In the genomic region with DNA sequence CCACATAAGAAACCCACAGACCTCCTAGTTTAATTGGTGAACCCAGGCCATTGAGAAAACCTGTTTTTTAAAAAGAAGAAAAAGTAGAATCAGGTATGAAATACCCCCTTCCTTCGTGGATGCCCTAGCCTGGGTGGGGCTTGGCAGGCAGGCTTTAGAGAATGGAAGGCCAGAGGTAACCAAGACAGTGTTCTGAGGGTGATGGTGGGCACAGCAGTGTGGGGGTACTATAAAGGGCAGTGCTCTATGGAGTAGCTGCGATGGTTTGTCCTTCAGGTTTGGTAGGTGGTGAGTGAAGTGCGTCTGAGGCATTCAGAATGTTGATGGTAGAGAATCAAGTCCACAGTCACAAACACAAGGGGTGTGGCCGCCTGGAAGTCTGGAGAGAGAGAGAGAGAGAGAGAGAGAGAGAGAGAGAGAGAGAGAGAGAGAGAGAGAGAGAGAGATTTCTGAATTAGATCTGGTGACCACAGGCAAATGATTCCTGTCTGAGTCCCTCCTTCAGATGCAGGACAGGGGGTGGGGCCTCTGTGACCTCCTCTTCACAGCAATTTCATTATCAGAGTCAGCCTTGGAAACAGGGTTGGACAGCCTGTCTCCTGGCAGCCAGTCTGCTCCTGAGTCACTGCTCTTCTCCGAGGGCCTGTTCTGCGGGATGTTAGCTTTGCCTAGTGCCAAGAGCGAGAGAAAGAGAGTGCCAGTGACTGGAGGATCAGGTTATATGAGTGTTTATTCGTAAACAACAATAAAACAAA, we compare ENCODE assay signal across 14 mouse cellular contexts. TPM values are rescaled to one million over a fixed set of nuclear protein-coding genes. Genes with fewer than 3 reads are reported as not detected.
DNase-seq lines count a peak whose midpoint lies in the region; ATAC-seq and TF ChIP-seq lines count a peak whose summit lies in the region.
"Had no signal": no experiment of that assay in that cellular context is flagged by ENCODE, and none has a peak within 500 bp of the region (broad histone marks: within the 10 kb centered on the region; RNA-seq: fewer than 3 reads in every experiment).

No protein-coding gene starts in this region.

- no peak overlapping the region for H3K4me2 ChIP-seq in midbrain, postnatal 0 days (ENCODE audit: low read depth, low read length, poor library complexity, severe bottlenecking)
- H3K4me2 ChIP-seq in midbrain, embryonic 13.5 days (replicated peaks): no peak overlapping the region
- no peak overlapping the region for H3K4me2 ChIP-seq in heart, embryonic 15.5 days
- no peak overlapping the region for H3K4me2 ChIP-seq in liver, embryonic 11.5 days
- H3K4me2 ChIP-seq: embryonic facial prominence, embryonic 13.5 days; midbrain, embryonic 12.5 days had no signal

- peak; percentile 14 for DNase-seq in midbrain, postnatal 0 days (ENCODE audit: low spot score)
- DNase-seq in adrenal gland, postnatal 36 days: peak; percentile 85 to 87
- peak; percentile 70 for DNase-seq in testis, postnatal 10 days (ENCODE audit: low spot score)
- no peak for DNase-seq in liver, embryonic 11.5 days (ENCODE audit: low spot score)
- DNase-seq in adipocyte (ENCODE audit: low spot score): no peak
- DNase-seq: cerebellum, adult 18-20 months; liver, postnatal 0 days had no signal

- H3K4me3 ChIP-seq in midbrain, postnatal 0 days (ENCODE audit: low read depth, low read length): no peak overlapping the region
- H3K4me3 ChIP-seq in midbrain, embryonic 13.5 days (replicated peaks): no peak overlapping the region
- no peak overlapping the region for H3K4me3 ChIP-seq in heart, embryonic 15.5 days
- no peak overlapping the region for H3K4me3 ChIP-seq in liver, embryonic 11.5 days (ENCODE audit: low read depth, low read length)
- H3K4me3 ChIP-seq: embryonic facial prominence, embryonic 13.5 days; midbrain, embryonic 12.5 days had no signal

- H3K9me3 ChIP-seq in midbrain, postnatal 0 days (ENCODE audit: low read length): no peaks in the 10 kb centered on the region
- no peaks in the 10 kb centered on the region for H3K9me3 ChIP-seq in midbrain, embryonic 13.5 days
- no peaks in the 10 kb centered on the region for H3K9me3 ChIP-seq in heart, embryonic 15.5 days (replicated peaks)
- H3K9me3 ChIP-seq in liver, embryonic 11.5 days (ENCODE audit: control insufficient read depth, low read length): no peaks in the 10 kb centered on the region
- H3K9me3 ChIP-seq: embryonic facial prominence, embryonic 13.5 days; midbrain, embryonic 12.5 days had no signal

- no peaks in the 10 kb centered on the region for H3K4me1 ChIP-seq in midbrain, postnatal 0 days (ENCODE audit: insufficient read depth, low read length)
- no peaks in the 10 kb centered on the region for H3K4me1 ChIP-seq in midbrain, embryonic 13.5 days (replicated peaks)
- H3K4me1 ChIP-seq in heart, embryonic 15.5 days (replicated peaks): no peaks in the 10 kb centered on the region
- no peaks in the 10 kb centered on the region for H3K4me1 ChIP-seq in liver, embryonic 11.5 days (replicated peaks; ENCODE audit: control insufficient read depth, insufficient read depth, low read length)
- H3K4me1 ChIP-seq: embryonic facial prominence, embryonic 13.5 days; midbrain, embryonic 12.5 days had no signal

- no peaks in the 10 kb centered on the region for H3K27me3 ChIP-seq in midbrain, postnatal 0 days (ENCODE audit: insufficient read depth, low read length)
- no peaks in the 10 kb centered on the region for H3K27me3 ChIP-seq in midbrain, embryonic 13.5 days
- H3K27me3 ChIP-seq in heart, embryonic 15.5 days: no peaks in the 10 kb centered on the region
- no peaks in the 10 kb centered on the region for H3K27me3 ChIP-seq in liver, embryonic 11.5 days (replicated peaks; ENCODE audit: control insufficient read depth, insufficient read depth, low read length)
- H3K27me3 ChIP-seq: embryonic facial prominence, embryonic 13.5 days; midbrain, embryonic 12.5 days had no signal

- no peak for ATAC-seq in midbrain, postnatal 0 days (ENCODE audit: low FRiP score)
- ATAC-seq in midbrain, embryonic 13.5 days: no peak
- peak; percentile 31; the same call in 1 of the 2 replicates for ATAC-seq in heart, embryonic 15.5 days (replicated peaks; ENCODE audit: insufficient number of reproducible peaks, insufficient read depth, low FRiP score, low read depth)
- no peak for ATAC-seq in liver, embryonic 11.5 days (replicated peaks; ENCODE audit: low FRiP score)
- ATAC-seq: hindbrain, embryonic 16.5 days; liver, postnatal 0 days had no signal

- no peak for TF ChIP-seq CTCF in midbrain, postnatal 0 days (IDR thresholded peaks at IDR 0.05)

- H3K36me3 ChIP-seq in midbrain, postnatal 0 days (ENCODE audit: insufficient read depth, low read length): no peaks in the 10 kb centered on the region
- H3K36me3 ChIP-seq in midbrain, embryonic 13.5 days: no peaks in the 10 kb centered on the region
- H3K36me3 ChIP-seq in heart, embryonic 15.5 days: no peaks in the 10 kb centered on the region
- H3K36me3 ChIP-seq in liver, embryonic 11.5 days (ENCODE audit: control insufficient read depth, insufficient read depth, low read length): no peaks in the 10 kb centered on the region
- H3K36me3 ChIP-seq: embryonic facial prominence, embryonic 13.5 days; midbrain, embryonic 12.5 days had no signal

- H3K9ac ChIP-seq in midbrain, postnatal 0 days (replicated peaks; ENCODE audit: low read length, poor library complexity, severe bottlenecking): no peak overlapping the region
- no peak overlapping the region for H3K9ac ChIP-seq in midbrain, embryonic 13.5 days (replicated peaks)
- H3K9ac ChIP-seq in heart, embryonic 15.5 days: no peak overlapping the region
- H3K9ac ChIP-seq in liver, embryonic 11.5 days (ENCODE audit: low read depth, low read length): no peak overlapping the region
- H3K9ac ChIP-seq: embryonic facial prominence, embryonic 13.5 days; liver, postnatal 0 days; midbrain, embryonic 12.5 days had no signal

- no peak overlapping the region for H3K27ac ChIP-seq in midbrain, postnatal 0 days (ENCODE audit: low read depth, low read length)
- H3K27ac ChIP-seq in midbrain, embryonic 13.5 days: no peak overlapping the region
- H3K27ac ChIP-seq in heart, embryonic 15.5 days: no peak overlapping the region
- H3K27ac ChIP-seq in liver, embryonic 11.5 days (ENCODE audit: low read depth, low read length): no peak overlapping the region
- H3K27ac ChIP-seq: embryonic facial prominence, embryonic 13.5 days; midbrain, embryonic 12.5 days had no signal

- 78% methylated on average over 8 of the region's 8 CpGs for WGBS in midbrain, postnatal 0 days
- 81% methylated on average over 8 of the region's 8 CpGs for WGBS in midbrain, embryonic 13.5 days
- WGBS in heart, embryonic 15.5 days: 48% methylated on average over 8 of the region's 8 CpGs
- 68% methylated on average over 8 of the region's 8 CpGs for WGBS in liver, embryonic 11.5 days

RNA-seq across cellular contexts. Expression of gene Gm10220, which starts 44.0 kb away (rescaled TPM):
- not detected in 2 replicates for total RNA-seq in midbrain, postnatal 0 days (2014; rRNA removed)
- 0.27 TPM in 1 of 2 replicates, not detected in the other for polyA plus RNA-seq in midbrain, postnatal 0 days (2015; fragmentation: Nextera tagmentation; extraction: Ambion mirVana)
- 0.16 TPM in 1 of 2 replicates, not detected in the other for polyA plus RNA-seq in midbrain, embryonic 13.5 days (2015; fragmentation: Nextera tagmentation; extraction: Ambion mirVana)
- total RNA-seq in adrenal gland, postnatal 36 days (2021): not detected
- 0.09 TPM in 1 of 2 replicates, not detected in the other for polyA plus RNA-seq in heart, embryonic 15.5 days (2015; fragmentation: Nextera tagmentation; extraction: Ambion mirVana)
- polyA plus RNA-seq in liver, embryonic 11.5 days (2014; fragmentation: Nextera tagmentation; extraction: Ambion mirVana): not detected in 2 replicates
- total RNA-seq: left cerebral cortex, postnatal 36 days had no signal
- polyA plus RNA-seq: frontal cortex, adult 2 months; liver, postnatal 0 days; midbrain, embryonic 12.5 days had no signal

Comparison
In these comparisons a context has a peak if more than half of its experiments do, and no peak if none do; other contexts are left out.
1. DNase-seq: peak in midbrain, postnatal 0 days (single experiment), adrenal gland, postnatal 36 days (2 of 2) and testis, postnatal 10 days (single experiment); none in liver, embryonic 11.5 days (single experiment) and adipocyte (single experiment).